Mouse (Mus musculus) lung, postnatal 0 days (tissue): ENCODE measurements at regions not wholly inside any gene's neighbourhood (a gene's known extent, or its start where the extent isn't known, plus 50 kb on each side); places are given as distances from the start of the nearest gene placed in this dataset.

Experiments used
- CTCF ChIP-seq: IDR thresholded peaks from 2 replicates; pipeline ENCODE4 v1.5.1; 2016; ENCODE audit warnings: antibody characterized with exemption, mild to moderate bottlenecking
- EP300 ChIP-seq: IDR thresholded peaks from 2 replicates; pipeline ENCODE4 v1.6.1; 2016; ENCODE audit warnings: antibody characterized with exemption, mild to moderate bottlenecking, control low read depth

DNA sequence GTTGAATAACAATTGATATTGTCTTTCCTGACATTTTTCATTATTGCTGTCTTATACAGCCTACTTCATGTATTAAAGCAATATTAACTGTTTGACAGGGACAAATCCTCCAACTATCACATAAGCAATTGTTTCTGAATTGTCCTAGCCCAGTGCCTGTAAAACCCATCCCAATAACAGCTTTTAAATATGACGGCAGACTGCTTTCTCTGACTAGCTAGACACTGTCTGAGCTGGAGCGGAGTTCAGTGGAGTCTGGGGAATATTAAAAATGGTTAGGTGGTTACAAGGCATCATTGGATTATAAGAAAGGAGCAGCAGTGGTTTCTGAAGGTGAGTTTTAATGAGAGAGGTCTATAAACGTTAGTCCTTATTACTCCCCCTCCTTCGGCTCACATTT is 155.2 kb downstream of the Psat1 start:
- TF ChIP-seq CTCF: no peak
- TF ChIP-seq EP300: no peak
